Mouse (Mus musculus) liver, postnatal 0 days (tissue): ENCODE data around the gene Snrnp25.

ENCODE experiments used
- CTCF ChIP-seq: sonication (generic); IDR thresholded peaks from 2 replicates; pipeline ENCODE4 v1.5.1; 2016; ENCODE audit warnings: antibody characterized with exemption, low read depth
- EP300 ChIP-seq: IDR thresholded peaks from 2 replicates; pipeline ENCODE4 v1.6.1; 2016; ENCODE audit warnings: antibody characterized with exemption, low read depth, mild to moderate bottlenecking

GRCm38 (mm10) chr11:32231125-32231524 lies 25.9 kb downstream of the Snrnp25 start:
- TF ChIP-seq CTCF = no peak
- no peak for TF ChIP-seq EP300
